Mouse (Mus musculus) brain, embryonic 14.5 days (tissue): Measurements from ENCODE around the gene Mgll. TPM values are rescaled to one million over a fixed set of nuclear protein-coding genes. Genes with fewer than 3 reads are reported as not detected.

Experiments used
- DNase-seq: peaks from one replicate; pipeline ENCODE4 v3.0.0-alpha.2; 2011; ENCODE audit warnings: low read depth
- CTCF ChIP-seq: fragments of 200-500 bp; IDR thresholded peaks from 2 replicates; pipeline ENCODE4 v1.5.1; 2012; ENCODE audit warnings: inconsistent platforms, mild to moderate bottlenecking, moderate library complexity, borderline replicate concordance; ENCODE audit not compliant: insufficient read depth, insufficient read length; ENCODE audit errors: extremely low read depth
- POLR2A ChIP-seq: fragments of 200-500 bp; IDR thresholded peaks from 2 replicates; pipeline ENCODE4 v1.6.1; 2012; ENCODE audit warnings: mild to moderate bottlenecking, inconsistent platforms, borderline replicate concordance; ENCODE audit not compliant: poor library complexity, insufficient read depth, insufficient read length, severe bottlenecking; ENCODE audit errors: extremely low read depth
- polyA plus RNA-seq: library from polyadenylated mRNA; depleted of rRNA; stranded (reverse); fragments of >200 nt; gene quantifications from 2 replicates; pipeline ENCODE4 v1.2.3, GENCODE M21; 2012; rRNA removed

Mgll gene
- polyA plus RNA-seq, result 8.1 and 8.8 TPM in 2 replicates

DNA sequence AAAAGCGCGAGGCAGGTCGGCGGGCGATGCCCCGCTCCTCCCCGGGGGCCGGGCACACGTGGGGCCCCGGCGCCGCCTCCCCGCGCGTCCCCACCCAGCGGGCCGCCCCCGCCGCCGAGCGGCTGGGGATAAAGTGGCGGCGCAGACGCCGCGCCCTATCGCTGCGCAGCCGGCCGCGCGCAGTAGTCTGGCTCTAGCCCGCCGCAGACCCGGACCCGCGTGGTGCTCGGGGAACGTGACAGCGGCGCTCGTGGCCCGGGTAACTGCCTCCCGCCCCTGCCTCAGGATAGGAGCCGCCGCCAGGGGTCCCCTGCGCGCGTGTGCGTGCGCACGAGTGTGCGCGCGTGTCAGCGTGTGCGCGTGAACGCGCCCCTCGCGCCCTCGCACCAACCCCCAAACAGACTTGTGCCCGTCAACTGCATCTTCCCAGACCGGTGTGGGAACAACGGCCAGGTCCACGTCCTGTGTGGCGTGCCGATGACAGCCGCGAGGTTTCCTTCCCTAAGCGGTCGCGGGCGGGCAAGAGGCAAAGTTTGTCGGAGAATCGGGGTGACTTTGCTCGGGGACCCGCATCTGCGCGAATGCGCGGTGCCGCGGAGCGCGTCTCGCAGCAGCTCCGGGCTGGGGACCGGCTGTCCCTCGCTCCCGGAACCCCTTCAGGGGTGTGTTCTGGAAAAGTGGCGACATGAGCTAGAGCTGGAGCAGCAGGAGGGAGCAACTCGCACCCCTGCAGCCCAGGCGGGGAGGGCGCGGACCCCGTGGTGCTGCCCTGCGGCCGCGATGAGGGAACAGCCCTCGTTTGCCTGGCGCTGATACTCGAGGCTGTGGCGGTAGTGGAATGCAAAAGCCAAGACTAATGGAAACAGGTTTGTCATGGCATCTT, at the start of gene Mgll:
Gene Mgll, plus strand, starts transcription at position 100 of the 883 bp plus-strand sequence.
- TF ChIP-seq CTCF (peak; percentile 32; the same call in 1 of the 2 replicates), POLR2A (0 out of 2 replicates have a peak, but pooled peaks have one; percentile 8)
- DNase-seq, result peak; percentile 79

- TF ChIP-seq POLR2A (no peak), CTCF (no peak)
These were observed 48.4 kb upstream of the Mgll start for GRCm38 (mm10) chr6:88675815-88676214.

DNA sequence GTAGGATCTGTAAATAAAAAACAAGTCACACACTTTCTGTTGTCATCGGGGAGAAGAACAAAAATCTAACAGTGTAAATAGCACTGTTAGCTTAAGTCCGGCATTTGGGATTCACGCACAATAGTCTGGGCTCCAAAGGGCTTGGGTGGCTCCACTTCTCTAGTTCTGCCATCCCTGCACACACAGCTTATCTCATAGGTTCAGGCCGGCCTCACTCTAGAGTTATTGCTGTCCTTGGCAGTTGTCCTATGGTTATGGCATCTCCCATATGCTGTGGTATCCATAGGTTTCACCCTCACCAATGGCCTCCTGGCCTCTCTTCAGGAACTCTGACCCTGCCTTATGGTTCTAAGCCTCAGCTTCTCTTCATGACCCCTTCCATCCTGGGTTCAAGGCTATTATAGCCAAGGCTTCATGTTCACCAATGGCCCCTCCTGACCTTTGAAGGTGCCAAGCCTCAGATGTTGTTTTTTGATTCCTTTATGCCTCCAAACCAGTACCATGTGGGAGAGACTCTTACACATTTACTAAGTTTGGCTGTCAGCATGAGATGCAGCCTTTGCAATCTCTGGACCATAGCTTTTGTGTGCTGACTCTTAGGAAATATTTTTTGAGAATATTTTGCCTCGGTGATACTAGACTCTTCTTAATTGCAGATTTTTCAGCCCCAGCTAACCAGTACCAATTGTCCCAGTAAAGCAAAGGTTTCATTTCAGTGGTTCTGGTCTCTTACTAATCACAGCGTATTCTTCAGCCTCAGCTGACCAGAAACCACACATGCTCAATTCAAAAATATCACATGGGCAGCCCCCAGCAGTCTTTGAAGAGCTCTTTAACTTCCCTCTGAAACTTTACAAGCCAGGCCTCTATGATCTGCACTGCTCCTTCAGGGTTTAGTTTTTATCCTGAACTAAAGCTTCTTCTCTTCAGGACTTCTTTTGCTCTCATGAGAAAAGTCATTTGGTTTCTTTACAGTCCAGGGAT, 47.2 kb upstream of the Mgll start:
- TF ChIP-seq CTCF, result no peak
- TF ChIP-seq POLR2A, result no peak
- DNase-seq, result no peak

More at GRCm38 (mm10) chr6:88675815-88676214, 48.4 kb upstream of the Mgll start:
- no peak for DNase-seq

DNA sequence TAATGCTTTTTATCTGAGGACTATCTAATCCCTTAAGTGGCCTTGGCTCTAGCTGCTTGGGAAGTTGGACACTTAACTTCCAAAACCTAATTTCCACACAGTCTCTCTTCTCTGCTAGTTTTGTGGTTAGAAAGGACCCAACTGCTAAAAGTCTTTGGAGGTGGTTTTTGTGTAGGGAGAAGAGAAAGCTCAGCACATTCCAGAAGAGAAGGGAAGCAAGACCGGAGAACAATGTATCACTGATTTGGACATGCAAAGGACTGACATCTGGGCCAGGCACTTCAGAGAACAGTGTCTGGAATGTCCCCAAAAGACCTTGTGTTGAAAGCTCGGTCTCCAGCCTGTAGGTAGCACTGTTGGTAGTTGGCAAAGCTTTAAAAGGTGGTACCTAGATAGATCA, 46.5 kb upstream of the Mgll start:
- no peak for DNase-seq
- TF ChIP-seq CTCF, result no peak

DNA sequence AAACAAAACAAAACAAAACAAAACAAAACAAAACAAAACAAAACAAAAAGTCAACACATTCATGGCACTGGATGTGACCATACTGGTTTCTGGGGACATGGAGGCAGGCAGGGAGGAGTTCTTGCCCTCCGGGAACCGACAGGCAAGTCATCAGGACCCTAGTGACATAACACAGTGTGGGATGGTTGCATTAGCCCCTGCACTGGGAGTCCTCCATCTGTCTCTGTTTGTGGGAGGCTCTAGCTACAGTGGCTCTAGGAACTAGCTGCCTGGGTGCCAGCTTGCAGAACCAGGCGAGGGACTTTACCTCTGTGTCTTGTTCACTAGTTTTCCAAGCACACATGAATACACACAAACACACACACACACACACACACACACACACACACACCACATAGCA, 43.2 kb upstream of the Mgll start:
- TF ChIP-seq CTCF (no peak), POLR2A (no peak)
- DNase-seq, result no peak

- no peak for TF ChIP-seq POLR2A
- peak; percentile 73 for DNase-seq
These were observed 40.7 kb upstream of the Mgll start for GRCm38 (mm10) chr6:88683380-88684053.

DNA sequence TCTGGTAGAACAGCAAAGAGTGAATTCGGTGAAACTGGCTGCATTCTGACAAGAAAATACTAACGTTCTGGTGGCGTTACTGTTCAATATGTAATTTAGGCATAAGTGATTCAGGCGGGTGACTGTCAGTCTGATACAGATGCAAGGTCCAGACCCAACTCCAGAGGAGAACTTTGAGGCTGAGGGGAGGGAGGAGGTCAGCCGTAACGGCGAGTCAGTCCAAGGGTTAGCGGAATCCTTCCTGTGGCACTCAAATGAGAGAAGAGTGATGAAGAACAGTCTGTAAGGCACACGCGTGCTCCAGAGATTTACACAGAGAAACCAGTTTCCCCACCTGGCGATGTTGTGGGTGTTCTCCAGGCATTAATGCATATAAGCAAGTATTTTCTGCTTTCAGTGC, 36.0 kb upstream of the Mgll start:
- no peak for DNase-seq
- no peak for TF ChIP-seq CTCF
- TF ChIP-seq POLR2A, result no peak

GRCm38 (mm10) chr6:88688712-88689111, 35.5 kb upstream of the Mgll start:
- no peak for DNase-seq
- TF ChIP-seq CTCF (no peak), POLR2A (no peak)

DNA sequence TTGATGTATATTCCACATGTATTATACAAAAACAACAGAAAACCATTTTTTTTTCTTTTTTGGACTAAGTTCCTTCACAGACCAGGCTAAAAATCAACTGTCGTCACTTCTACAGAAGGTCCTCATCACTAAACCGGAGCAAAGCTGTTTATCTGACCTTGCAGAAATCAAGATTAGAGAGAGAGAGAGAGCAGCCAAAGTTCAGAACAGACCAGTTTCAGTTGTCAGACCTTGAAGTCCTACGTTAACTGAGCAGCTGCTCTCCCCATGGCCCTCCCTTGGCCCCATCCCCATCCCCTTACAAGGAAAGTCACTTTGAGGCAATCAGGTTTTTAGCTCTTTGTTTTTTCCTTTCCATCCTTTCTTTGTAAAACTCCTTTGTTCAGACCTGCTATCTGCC, 34.0 kb upstream of the Mgll start:
- DNase-seq, result no peak
- TF ChIP-seq POLR2A (no peak), CTCF (no peak)

- no peak for TF ChIP-seq CTCF
- no peak for TF ChIP-seq POLR2A
- DNase-seq, result no peak
These were observed 32.9 kb upstream of the Mgll start for GRCm38 (mm10) chr6:88691361-88691760.

DNA sequence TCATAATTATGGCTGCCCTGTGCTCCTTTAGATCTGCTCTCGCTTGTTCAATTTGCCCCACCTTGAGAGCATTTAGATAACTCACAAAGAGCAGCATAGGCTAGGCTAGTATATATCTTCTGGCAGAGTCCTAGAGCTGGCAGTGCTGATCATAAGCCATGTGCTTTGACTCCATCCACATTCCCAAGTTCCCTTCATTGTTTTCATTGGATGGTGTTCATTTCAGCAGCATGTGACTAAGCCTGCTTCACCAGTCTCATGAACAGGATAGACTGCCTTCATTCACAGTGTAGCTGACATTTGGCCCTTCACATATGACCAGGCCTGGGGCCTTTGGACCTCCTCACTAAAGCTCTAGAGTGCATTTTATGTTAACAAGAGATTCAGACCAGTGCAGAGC, 21.3 kb upstream of the Mgll start:
- no peak for DNase-seq
- no peak for TF ChIP-seq POLR2A
- TF ChIP-seq CTCF, result no peak

DNA sequence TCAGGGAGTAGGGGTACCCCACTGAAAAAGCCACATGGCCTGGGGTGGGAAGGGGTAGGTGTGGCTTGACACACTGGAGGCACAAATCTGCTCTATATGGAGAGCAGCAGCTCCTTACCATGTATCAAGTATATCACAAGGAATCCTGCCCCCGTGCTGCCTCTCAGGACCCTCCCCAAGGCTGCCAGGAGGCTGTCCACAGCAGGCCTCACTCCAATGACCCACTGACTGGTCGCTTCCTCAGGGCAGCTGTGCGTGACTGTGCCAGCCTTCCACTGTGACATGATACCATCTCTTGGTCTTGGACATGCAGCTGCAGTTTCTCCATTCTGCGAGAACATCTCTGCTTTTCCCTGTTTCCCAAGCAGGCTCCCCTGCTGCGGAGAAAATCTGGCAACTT, 20.5 kb upstream of the Mgll start:
- DNase-seq, result no peak
- no peak for TF ChIP-seq CTCF
- TF ChIP-seq POLR2A, result no peak
